Comparison of ENCODE assay signal across 24 mouse cellular contexts in genomic region chr3:102686861-102687260, GRCm38 (mm10). TPM values are rescaled to one million over a fixed set of nuclear protein-coding genes. Genes with fewer than 3 reads are reported as not detected.
DNase-seq lines count a peak whose midpoint lies in the region; ATAC-seq lines count a peak whose summit lies in the region.
"Had no signal": no experiment of that assay in that cellular context is flagged by ENCODE, and none has a peak within 500 bp of the region (broad histone marks: within the 10 kb centered on the region; RNA-seq: fewer than 3 reads in every experiment).

No protein-coding gene starts in this region.

- no peaks in the 10 kb centered on the region for H3K9me3 ChIP-seq in kidney, embryonic 14.5 days (ENCODE audit: control insufficient read depth, low read length)
- H3K9me3 ChIP-seq: embryonic facial prominence, embryonic 13.5 days; forebrain, embryonic 12.5 days; forebrain, embryonic 15.5 days; heart, embryonic 12.5 days; heart, embryonic 15.5 days had no signal

- no peak overlapping the region for H3K27ac ChIP-seq in kidney, embryonic 14.5 days (ENCODE audit: low read depth, low read length)
- H3K27ac ChIP-seq: forebrain, embryonic 12.5 days; forebrain, embryonic 15.5 days; heart, embryonic 15.5 days; hindbrain, embryonic 14.5 days; hindbrain, postnatal 0 days had no signal

- H3K27me3 ChIP-seq in kidney, embryonic 14.5 days (ENCODE audit: control insufficient read depth, insufficient read depth, low read length), result no peaks in the 10 kb centered on the region
- H3K27me3 ChIP-seq: embryonic facial prominence, embryonic 13.5 days; forebrain, embryonic 15.5 days; heart, embryonic 12.5 days; heart, embryonic 15.5 days had no signal

- H3K4me1 ChIP-seq in kidney, embryonic 14.5 days (ENCODE audit: control insufficient read depth, insufficient read depth, low read length), result no peaks in the 10 kb centered on the region
- H3K4me1 ChIP-seq: forebrain, embryonic 12.5 days; forebrain, embryonic 15.5 days; heart, embryonic 15.5 days had no signal

- no peak overlapping the region for H3K4me2 ChIP-seq in kidney, embryonic 14.5 days (replicated peaks; ENCODE audit: low read depth, low read length)
- H3K4me2 ChIP-seq: embryonic facial prominence, embryonic 13.5 days; forebrain, embryonic 12.5 days; forebrain, embryonic 15.5 days; heart, embryonic 12.5 days; heart, embryonic 15.5 days; hindbrain, embryonic 14.5 days had no signal

- no peaks in the 10 kb centered on the region for H3K36me3 ChIP-seq in kidney, embryonic 14.5 days (ENCODE audit: control insufficient read depth, insufficient read depth, low read length)
- H3K36me3 ChIP-seq: embryonic facial prominence, embryonic 13.5 days; forebrain, embryonic 12.5 days; forebrain, embryonic 15.5 days; heart, embryonic 12.5 days; heart, embryonic 15.5 days had no signal

- WGBS in kidney, embryonic 14.5 days, result 85% methylated on average over 5 of the region's 5 CpGs

- H3K9ac ChIP-seq in kidney, embryonic 14.5 days (ENCODE audit: low read depth, low read length), result no peak overlapping the region
- H3K9ac ChIP-seq: embryonic facial prominence, embryonic 13.5 days; forebrain, embryonic 12.5 days; forebrain, embryonic 15.5 days; heart, embryonic 12.5 days; heart, embryonic 15.5 days; hindbrain, embryonic 14.5 days had no signal

- no peak for ATAC-seq in kidney, embryonic 14.5 days (ENCODE audit: low FRiP score, low TSS enrichment)
- ATAC-seq: CD4-positive, CD25-positive, alpha-beta regulatory T cell, adult 4 months; forebrain, embryonic 15.5 days; hindbrain, postnatal 0 days had no signal

- DNase-seq in kidney, adult 11 months, result peak; percentile 32
- peak; percentile 34 to 57 for DNase-seq in kidney, adult 8-10 months
- DNase-seq in kidney, postnatal 4 days, result no peak
- peak; percentile 48 to 56 for DNase-seq in kidney, postnatal 36 days
- peak; percentile 3 for DNase-seq in yolk sac, embryonic 10.5 days (ENCODE audit: low spot score)
- DNase-seq: adrenal gland, adult 8-10 months; adrenal gland, postnatal 36 days; cerebellum, adult 18-20 months; cerebellum, adult 9-10 months; cerebellum, postnatal 14 days; gastrocnemius, postnatal 25 days; heart, adult 18-20 months; heart, postnatal 14 days; heart, postnatal 4 days had no signal

- H3K4me3 ChIP-seq in kidney, embryonic 14.5 days (ENCODE audit: low read length), result no peak overlapping the region
- H3K4me3 ChIP-seq: embryonic facial prominence, embryonic 13.5 days; erythroblast, embryonic 14.5 days; forebrain, embryonic 12.5 days; forebrain, embryonic 15.5 days; heart, embryonic 12.5 days; heart, embryonic 15.5 days had no signal

RNA-seq across cellular contexts. Expression of gene Tspan2, which starts 47.5 kb away (rescaled TPM):
- polyA plus RNA-seq in kidney, embryonic 14.5 days (2014; fragmentation: Nextera tagmentation; extraction: Ambion mirVana), result 4.0 and 8.6 TPM in 2 replicates
- polyA plus RNA-seq: erythroblast, embryonic 14.5 days had no signal

Comparison
In these comparisons a context has a peak if more than half of its experiments do, and no peak if none do; other contexts are left out.
1. DNase-seq: peak in kidney, adult 11 months (single experiment), kidney, adult 8-10 months (2 of 2), kidney, postnatal 36 days (2 of 2) and yolk sac, embryonic 10.5 days (single experiment); none in kidney, postnatal 4 days (0 of 2).